Mouse (Mus musculus) forebrain, embryonic 14.5 days (tissue): ENCODE measurements at regions not wholly inside any gene's neighbourhood (a gene's known extent, or its start where the extent isn't known, plus 50 kb on each side); places are given as distances from the start of the nearest gene placed in this dataset.

ENCODE experiments used
- ATAC-seq: fragments of 200-750 bp; cut with Nextera tagmentation; 2 replicates; pipeline ENCODE4 v1.8.0; 2017; ENCODE audit warnings: mild to moderate bottlenecking, moderate library complexity
- DNase-seq: peaks from one replicate; pipeline ENCODE4 v3.0.0-alpha.2; 2015; ENCODE audit warnings: low spot score
- H3K27ac ChIP-seq: fragments of 300-500 bp; sonication (generic); 2 replicates; pipeline ENCODE4 v1.5.1; 2014; ENCODE audit warnings: low read depth, mild to moderate bottlenecking, control low read depth, low read length, moderate library complexity
- H3K27me3 ChIP-seq: fragments of 300-500 bp; sonication (generic); replicated peaks from 2 replicates; pipeline ENCODE4 v1.6.1; 2014; ENCODE audit warnings: low read length, control low read depth, mixed read lengths; ENCODE audit not compliant: control insufficient read depth, insufficient read depth
- H3K36me3 ChIP-seq: fragments of 300-500 bp; sonication (generic); 2 replicates; pipeline ENCODE4 v1.6.1; 2014; ENCODE audit warnings: low read length, control low read depth; ENCODE audit not compliant: control insufficient read depth, insufficient read depth
- H3K4me1 ChIP-seq: fragments of 300-500 bp; sonication (generic); 2 replicates; pipeline ENCODE4 v1.6.1; 2014; ENCODE audit warnings: antibody characterized with exemption, low read length, control low read depth; ENCODE audit not compliant: control insufficient read depth, insufficient read depth
- H3K4me2 ChIP-seq: fragments of 300-500 bp; sonication (generic); 2 replicates; pipeline ENCODE4 v1.6.1; 2014; ENCODE audit warnings: mild to moderate bottlenecking, control low read depth, low read length
- H3K4me3 ChIP-seq: fragments of 300-500 bp; sonication (generic); 2 replicates; pipeline ENCODE4 v1.5.1; 2014; ENCODE audit warnings: low read depth, low read length, control low read depth
- H3K9ac ChIP-seq: fragments of 300-500 bp; sonication (generic); 2 replicates; pipeline ENCODE4 v1.6.1; 2014; ENCODE audit warnings: mild to moderate bottlenecking, low read length, control low read depth, moderate library complexity
- H3K9me3 ChIP-seq: fragments of 300-500 bp; sonication (generic); replicated peaks from 2 replicates; pipeline ENCODE4 v1.6.1; 2016; ENCODE audit warnings: low read length, control low read depth, mixed read lengths; ENCODE audit not compliant: control insufficient read depth
- WGBS: fragments of 180-500 bp; shearing (Covaris S2); extraction: QIAGEN DNeasy Blood & Tissue Kit; methylation state at CpG from one replicate; pipeline ENCODE4 v1.1.7; 2014; 5-methylcytosine and 5-hydroxymethylcytosine counted together

GRCm38 (mm10) chr3:115787360-115787759 lies 72.5 kb upstream of the S1pr1 start:
- ATAC-seq (no peak), DNase-seq (no peak)
- no peaks in the 10 kb centered on the region for H3K4me1 ChIP-seq
- H3K27me3 ChIP-seq = no peaks in the 10 kb centered on the region
- no peak overlapping the region for H3K4me3 ChIP-seq
- H3K9me3 ChIP-seq = no peaks in the 10 kb centered on the region
- no peak overlapping the region for H3K9ac ChIP-seq
- no peak overlapping the region for H3K27ac ChIP-seq
- no peaks in the 10 kb centered on the region for H3K36me3 ChIP-seq
- no peak overlapping the region for H3K4me2 ChIP-seq
- WGBS = 88% methylated on average over 1 of the region's 1 CpGs

- DNase-seq = no peak
- ATAC-seq = no peak
- no peaks in the 10 kb centered on the region for H3K9me3 ChIP-seq
- H3K4me3 ChIP-seq = no peak overlapping the region
- no peaks in the 10 kb centered on the region for H3K27me3 ChIP-seq
- no peak overlapping the region for H3K27ac ChIP-seq
- H3K9ac ChIP-seq = no peak overlapping the region
- WGBS = 88% methylated on average over 3 of the region's 3 CpGs
- H3K36me3 ChIP-seq = no peaks in the 10 kb centered on the region
- no peak overlapping the region for H3K4me2 ChIP-seq
- H3K4me1 ChIP-seq = no peaks in the 10 kb centered on the region
These were observed 73.7 kb upstream of the S1pr1 start for GRCm38 (mm10) chr3:115788525-115788924.

GRCm38 (mm10) chr3:115789063-115789462 lies 74.2 kb upstream of the S1pr1 start:
- 79% methylated on average over 6 of the region's 6 CpGs for WGBS
- no peak for DNase-seq
- H3K4me2 ChIP-seq = no peak overlapping the region
- no peaks in the 10 kb centered on the region for H3K4me1 ChIP-seq
- H3K36me3 ChIP-seq = no peaks in the 10 kb centered on the region
- ATAC-seq = no peak
- H3K4me3 ChIP-seq = no peak overlapping the region
- no peak overlapping the region for H3K9ac ChIP-seq
- H3K27me3 ChIP-seq = no peaks in the 10 kb centered on the region
- no peaks in the 10 kb centered on the region for H3K9me3 ChIP-seq
- H3K27ac ChIP-seq = no peak overlapping the region

GRCm38 (mm10) chr3:115792606-115793005 lies 77.7 kb upstream of the S1pr1 start:
- H3K9ac ChIP-seq = no peak overlapping the region
- no peak overlapping the region for H3K4me3 ChIP-seq
- ATAC-seq (no peak), DNase-seq (no peak)
- no peaks in the 10 kb centered on the region for H3K4me1 ChIP-seq
- H3K36me3 ChIP-seq = no peaks in the 10 kb centered on the region
- no peak overlapping the region for H3K27ac ChIP-seq
- 80% methylated on average over 4 of the region's 4 CpGs for WGBS
- H3K4me2 ChIP-seq = no peak overlapping the region
- H3K9me3 ChIP-seq = no peaks in the 10 kb centered on the region
- H3K27me3 ChIP-seq = no peaks in the 10 kb centered on the region

- H3K4me2 ChIP-seq = no peak overlapping the region
- WGBS = 71% methylated on average over 12 of the region's 12 CpGs
- no peak overlapping the region for H3K27ac ChIP-seq
- H3K4me1 ChIP-seq = no peaks in the 10 kb centered on the region
- H3K36me3 ChIP-seq = no peaks in the 10 kb centered on the region
- ATAC-seq (no peak), DNase-seq (no peak)
- no peaks in the 10 kb centered on the region for H3K27me3 ChIP-seq
- H3K9ac ChIP-seq = no peak overlapping the region
- no peak overlapping the region for H3K4me3 ChIP-seq
- no peaks in the 10 kb centered on the region for H3K9me3 ChIP-seq
These were observed 78.6 kb upstream of the S1pr1 start for GRCm38 (mm10) chr3:115793344-115794059.

- no peak for DNase-seq
- Histone ChIP-seq H3K27me3 (no peaks in the 10 kb centered on the region), H3K27ac (no peak overlapping the region), H3K36me3 (no peaks in the 10 kb centered on the region), H3K4me2 (no peak overlapping the region), H3K9me3 (no peaks in the 10 kb centered on the region), H3K4me1 (no peaks in the 10 kb centered on the region; the same call in 1 of the 2 replicates), H3K4me3 (no peak overlapping the region), H3K9ac (no peak overlapping the region)
- ATAC-seq = no peak
- 92% methylated on average over 10 of the region's 10 CpGs for WGBS
These were observed 84.5 kb upstream of the S1pr1 start for GRCm38 (mm10) chr3:115799326-115799725.

- ATAC-seq = no peak
- 88% methylated on average over 2 of the region's 2 CpGs for WGBS
- H3K4me2 ChIP-seq = no peak overlapping the region
These were observed 85.1 kb upstream of the S1pr1 start for GRCm38 (mm10) chr3:115799981-115800380.

GRCm38 (mm10) chr3:115800873-115801272 lies 86.0 kb upstream of the S1pr1 start:
- 46% methylated on average over 5 of the region's 5 CpGs for WGBS
- H3K9me3 ChIP-seq = no peaks in the 10 kb centered on the region
- no peaks in the 10 kb centered on the region for H3K27me3 ChIP-seq
- H3K4me2 ChIP-seq = no peak overlapping the region
- no peaks in the 10 kb centered on the region; the same call in 1 of the 2 replicates for H3K4me1 ChIP-seq
- H3K27ac ChIP-seq = no peak overlapping the region
- ATAC-seq (no peak), DNase-seq (no peak)
- H3K36me3 ChIP-seq = no peaks in the 10 kb centered on the region
- no peak overlapping the region for H3K4me3 ChIP-seq
- H3K9ac ChIP-seq = no peak overlapping the region

More at GRCm38 (mm10) chr3:115799981-115800380, 85.1 kb upstream of the S1pr1 start:
- no peak overlapping the region for H3K4me3 ChIP-seq
- H3K9me3 ChIP-seq = no peaks in the 10 kb centered on the region
- no peaks in the 10 kb centered on the region for H3K27me3 ChIP-seq
- DNase-seq = no peak
- no peaks in the 10 kb centered on the region for H3K36me3 ChIP-seq
- no peak overlapping the region for H3K9ac ChIP-seq
- H3K27ac ChIP-seq = no peak overlapping the region
- no peaks in the 10 kb centered on the region; the same call in 1 of the 2 replicates for H3K4me1 ChIP-seq

- Histone ChIP-seq H3K27ac (no peak overlapping the region), H3K9me3 (no peaks in the 10 kb centered on the region), H3K27me3 (no peaks in the 10 kb centered on the region), H3K4me3 (no peak overlapping the region), H3K9ac (no peak overlapping the region), H3K4me1 (no peaks in the 10 kb centered on the region; the same call in 1 of the 2 replicates), H3K4me2 (no peak overlapping the region), H3K36me3 (no peaks in the 10 kb centered on the region)
- DNase-seq = no peak
- WGBS = 79% methylated on average over 5 of the region's 5 CpGs
- ATAC-seq = no peak
These were observed 85.9 kb upstream of the Dph5 start for GRCm38 (mm10) chr3:115801581-115802200.
